Mouse (Mus musculus) midbrain, embryonic 11.5 days (tissue): ENCODE measurements around the gene Palmd. TPM values are rescaled to one million over a fixed set of nuclear protein-coding genes. Genes with fewer than 3 reads are reported as not detected.

Experiments used
- ATAC-seq: fragments of 200-750 bp; cut with Nextera tagmentation; 2 replicates; pipeline ENCODE4 v1.8.0; 2017; ENCODE audit warnings: moderate TSS enrichment, moderate library complexity; ENCODE audit not compliant: low FRiP score
- DNase-seq: peaks from one replicate; pipeline ENCODE4 v3.0.0; 2015; ENCODE audit warnings: low spot score; ENCODE audit errors: missing footprints
- H3K27ac ChIP-seq: fragments of 300-500 bp; sonication (generic); 2 replicates; pipeline ENCODE4 v1.5.1; 2014; ENCODE audit warnings: low read depth, low read length
- H3K27me3 ChIP-seq: fragments of 300-500 bp; sonication (generic); 2 replicates; pipeline ENCODE4 v1.6.1; 2014; ENCODE audit warnings: mild to moderate bottlenecking, low read length, moderate library complexity, mixed read lengths; ENCODE audit not compliant: control insufficient read depth, insufficient read depth
- H3K36me3 ChIP-seq: fragments of 300-500 bp; sonication (generic); 2 replicates; pipeline ENCODE4 v1.6.1; 2014; ENCODE audit warnings: mild to moderate bottlenecking, low read length, moderate library complexity, mixed read lengths; ENCODE audit not compliant: control insufficient read depth, insufficient read depth
- H3K4me1 ChIP-seq: fragments of 300-500 bp; sonication (generic); 2 replicates; pipeline ENCODE4 v1.6.1; 2014; ENCODE audit warnings: low read length; ENCODE audit not compliant: control insufficient read depth, insufficient read depth
- H3K4me2 ChIP-seq: fragments of 300-500 bp; sonication (generic); 2 replicates; pipeline ENCODE4 v1.6.1; 2014; ENCODE audit warnings: mild to moderate bottlenecking, moderate library complexity
- H3K4me3 ChIP-seq: fragments of 300-500 bp; sonication (generic); 2 replicates; pipeline ENCODE4 v1.5.1; 2014; ENCODE audit warnings: low read depth, low read length
- H3K9ac ChIP-seq: fragments of 300-500 bp; sonication (generic); 2 replicates; pipeline ENCODE4 v1.6.1; 2014; ENCODE audit warnings: low read length
- H3K9me3 ChIP-seq: fragments of 300-500 bp; sonication (generic); 2 replicates; pipeline ENCODE4 v1.6.1; 2016; ENCODE audit warnings: low read length; ENCODE audit not compliant: control insufficient read depth
- WGBS: fragments of 180-500 bp; shearing (Covaris S2); extraction: QIAGEN DNeasy Blood & Tissue Kit; methylation state at CpG from one replicate; pipeline ENCODE4 v1.1.7; 2014; 5-methylcytosine and 5-hydroxymethylcytosine counted together
- polyA plus RNA-seq: library from polyadenylated mRNA; unstranded; fragments of >200 nt; fragmentation: Nextera tagmentation; extraction: Ambion mirVana; gene quantifications from 2 replicates; pipeline ENCODE4 v1.2.1, GENCODE M21; 2014

Gene Palmd
- polyA plus RNA-seq, 1 experiment from 2014 or later: 5.1 TPM

GRCm38 (mm10) chr3:116966225-116966624, 2.6 kb downstream of the Palmd start:
- Histone ChIP-seq H3K4me2 (no peak overlapping the region), H3K27ac (no peak overlapping the region), H3K36me3 (no peaks in the 10 kb centered on the region), H3K4me1 (peaks cover 4% of the 10 kb centered on the region; the same call in 1 of the 2 replicates), H3K27me3 (no peaks in the 10 kb centered on the region), H3K9ac (no peak overlapping the region), H3K4me3 (no peak overlapping the region), H3K9me3 (no peaks in the 10 kb centered on the region)
- DNase-seq (peak; percentile 89), ATAC-seq (peak; percentile 83)
- 24% methylated on average over 4 of the region's 4 CpGs for WGBS

- no peak overlapping the region for H3K9ac ChIP-seq
- no peaks in the 10 kb centered on the region for H3K9me3 ChIP-seq
- 91% methylated on average over 9 of the region's 9 CpGs for WGBS
- H3K27me3 ChIP-seq: no peaks in the 10 kb centered on the region
- H3K36me3 ChIP-seq: no peaks in the 10 kb centered on the region
- no peak for DNase-seq
- peaks cover 4% of the 10 kb centered on the region; the same call in 1 of the 2 replicates for H3K4me1 ChIP-seq
- H3K27ac ChIP-seq: no peak overlapping the region
- no peak for ATAC-seq
- H3K4me3 ChIP-seq: no peak overlapping the region
- no peak overlapping the region for H3K4me2 ChIP-seq
Measured at GRCm38 (mm10) chr3:116964426-116964825, 4.4 kb downstream of the Palmd start.

- ATAC-seq: no peak
- no peak overlapping the region for H3K4me2 ChIP-seq
- H3K27me3 ChIP-seq: no peaks in the 10 kb centered on the region
- no peak overlapping the region for H3K27ac ChIP-seq
- H3K9ac ChIP-seq: no peak overlapping the region
- no peak for DNase-seq
- no peak overlapping the region for H3K4me3 ChIP-seq
- 74% methylated on average over 4 of the region's 4 CpGs for WGBS
- no peaks in the 10 kb centered on the region for H3K4me1 ChIP-seq
- no peaks in the 10 kb centered on the region for H3K36me3 ChIP-seq
- H3K9me3 ChIP-seq: no peaks in the 10 kb centered on the region
Measured at GRCm38 (mm10) chr3:116963213-116963612, 5.6 kb downstream of the Palmd start.

- ATAC-seq (0 out of 2 replicates have a peak, but pooled peaks have one; percentile 14), DNase-seq (no peak)
- 70% methylated on average over 15 of the region's 15 CpGs for whole genome bisulfite sequencing
- Histone ChIP-seq H3K36me3 (no peaks in the 10 kb centered on the region), H3K27ac (no peak overlapping the region), H3K27me3 (no peaks in the 10 kb centered on the region), H3K4me2 (no peak overlapping the region), H3K4me1 (no peaks in the 10 kb centered on the region), H3K9me3 (no peaks in the 10 kb centered on the region), H3K4me3 (no peak overlapping the region), H3K9ac (no peak overlapping the region)
Measured at GRCm38 (mm10) chr3:116961354-116962142, 7.2 kb downstream of the Palmd start.

GRCm38 (mm10) chr3:116960414-116960813, 8.4 kb downstream of the Palmd start:
- H3K4me1 ChIP-seq: no peaks in the 10 kb centered on the region
- H3K36me3 ChIP-seq: no peaks in the 10 kb centered on the region
- H3K4me2 ChIP-seq: no peak overlapping the region
- ATAC-seq (no peak), DNase-seq (no peak)
- no peak overlapping the region for H3K27ac ChIP-seq
- 73% methylated on average over 2 of the region's 2 CpGs for WGBS
- no peaks in the 10 kb centered on the region for H3K9me3 ChIP-seq
- H3K4me3 ChIP-seq: no peak overlapping the region
- H3K27me3 ChIP-seq: no peaks in the 10 kb centered on the region
- H3K9ac ChIP-seq: no peak overlapping the region

GRCm38 (mm10) chr3:116955061-116955460, 13.7 kb downstream of the Palmd start:
- no peak for ATAC-seq
- H3K36me3 ChIP-seq: no peaks in the 10 kb centered on the region
- 63% methylated on average over 6 of the region's 6 CpGs for WGBS
- H3K4me2 ChIP-seq: no peak overlapping the region
- H3K4me3 ChIP-seq: no peak overlapping the region
- no peak for DNase-seq
- H3K27me3 ChIP-seq: no peaks in the 10 kb centered on the region
- no peak overlapping the region for H3K9ac ChIP-seq
- H3K27ac ChIP-seq: no peak overlapping the region
- no peaks in the 10 kb centered on the region for H3K9me3 ChIP-seq
- no peaks in the 10 kb centered on the region for H3K4me1 ChIP-seq

- DNase-seq (no peak), ATAC-seq (no peak)
- no peaks in the 10 kb centered on the region for H3K27me3 ChIP-seq
- H3K9ac ChIP-seq: no peak overlapping the region
- no peaks in the 10 kb centered on the region for H3K9me3 ChIP-seq
- H3K36me3 ChIP-seq: no peaks in the 10 kb centered on the region
- WGBS: 85% methylated on average over 6 of the region's 6 CpGs
- H3K4me3 ChIP-seq: no peak overlapping the region
- no peak overlapping the region for H3K4me2 ChIP-seq
- H3K27ac ChIP-seq: no peak overlapping the region
- H3K4me1 ChIP-seq: no peaks in the 10 kb centered on the region
Measured at GRCm38 (mm10) chr3:116953366-116953765, 15.4 kb downstream of the Palmd start.

GRCm38 (mm10) chr3:116952242-116952899, 16.4 kb downstream of the Palmd start:
- Histone ChIP-seq H3K36me3 (no peaks in the 10 kb centered on the region), H3K27ac (no peak overlapping the region), H3K9ac (no peak overlapping the region), H3K4me2 (no peak overlapping the region), H3K27me3 (no peaks in the 10 kb centered on the region), H3K4me3 (no peak overlapping the region), H3K9me3 (no peaks in the 10 kb centered on the region), H3K4me1 (no peaks in the 10 kb centered on the region)
- WGBS: 82% methylated on average over 8 of the region's 8 CpGs
- DNase-seq (no peak), ATAC-seq (no peak)

GRCm38 (mm10) chr3:116951489-116951888, 17.3 kb downstream of the Palmd start:
- 89% methylated on average over 3 of the region's 3 CpGs for WGBS
- ATAC-seq: no peak
- Histone ChIP-seq H3K27me3 (no peaks in the 10 kb centered on the region), H3K4me2 (no peak overlapping the region), H3K36me3 (no peaks in the 10 kb centered on the region), H3K27ac (no peak overlapping the region), H3K4me1 (no peaks in the 10 kb centered on the region), H3K4me3 (no peak overlapping the region), H3K9ac (no peak overlapping the region), H3K9me3 (no peaks in the 10 kb centered on the region)
- DNase-seq: no peak
